ENCODE assay signal across 17 mouse cellular contexts in the genomic region with DNA sequence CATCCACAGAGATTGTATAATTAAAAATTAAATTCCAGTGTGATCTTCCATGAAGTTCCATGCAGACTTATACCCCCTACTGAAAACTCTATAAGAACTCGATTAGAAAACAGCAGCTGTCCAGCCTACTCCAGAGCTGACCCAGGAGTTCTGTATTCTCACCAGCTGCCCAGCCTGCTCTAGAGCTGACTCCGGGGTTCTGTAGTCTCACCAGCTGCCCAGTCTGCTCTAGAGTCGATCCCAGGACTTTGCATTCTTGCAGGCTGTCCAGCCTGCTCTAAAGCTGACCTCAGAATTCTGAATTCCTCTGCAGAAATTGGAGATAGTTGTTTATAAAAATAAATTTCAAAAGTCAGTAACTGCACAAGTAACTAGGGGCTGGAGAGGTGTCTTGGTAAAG. TPM values are rescaled to one million over a fixed set of nuclear protein-coding genes. Genes with fewer than 3 reads are reported as not detected.
DNase-seq lines count a peak whose midpoint lies in the region; ATAC-seq and TF ChIP-seq lines count a peak whose summit lies in the region.
"Had no signal": no experiment of that assay in that cellular context is flagged by ENCODE, and none has a peak within 500 bp of the region (broad histone marks: within the 10 kb centered on the region; RNA-seq: fewer than 3 reads in every experiment).

No protein-coding gene starts in this region.

- no peaks in the 10 kb centered on the region; the same call in 1 of the 2 replicates for H3K27me3 ChIP-seq in heart, embryonic 14.5 days (ENCODE audit: control insufficient read depth, insufficient read depth, low read length)
- no peaks in the 10 kb centered on the region for H3K27me3 ChIP-seq in liver, embryonic 12.5 days (replicated peaks)
- H3K27me3 ChIP-seq in liver, postnatal 0 days (ENCODE audit: insufficient read depth, low read length), result no peaks in the 10 kb centered on the region
- no peaks in the 10 kb centered on the region for H3K27me3 ChIP-seq in intestine, embryonic 14.5 days (replicated peaks; ENCODE audit: control insufficient read depth, insufficient read depth, low read length)
- no peaks in the 10 kb centered on the region for H3K27me3 ChIP-seq in intestine, embryonic 16.5 days (replicated peaks; ENCODE audit: control insufficient read depth, insufficient read depth, low read length)
- H3K27me3 ChIP-seq: heart, embryonic 15.5 days; hindbrain, embryonic 15.5 days; neural tube, embryonic 13.5 days had no signal

- WGBS in heart, embryonic 14.5 days, result 21% methylated on average over 3 of the region's 3 CpGs
- WGBS in liver, embryonic 12.5 days (ENCODE audit: insufficient replicate concordance), result 43% methylated on average over 3 of the region's 3 CpGs
- WGBS in liver, postnatal 0 days (ENCODE audit: insufficient replicate concordance), result 35% methylated on average over 3 of the region's 3 CpGs
- WGBS in intestine, embryonic 14.5 days, result 33% methylated on average over 3 of the region's 3 CpGs
- WGBS in intestine, embryonic 16.5 days, result 23% methylated on average over 3 of the region's 3 CpGs

- ATAC-seq in heart, embryonic 14.5 days (ENCODE audit: insufficient number of reproducible peaks, insufficient read depth, low FRiP score, low read depth), result no peak
- ATAC-seq in liver, embryonic 12.5 days, result no peak
- no peak for ATAC-seq in liver, postnatal 0 days
- no peak; the same call in 1 of the 2 replicates for ATAC-seq in intestine, embryonic 14.5 days (replicated peaks; ENCODE audit: low FRiP score, low TSS enrichment, low read depth)
- peak; percentile 49 for ATAC-seq in intestine, embryonic 16.5 days

- no peaks in the 10 kb centered on the region for H3K9me3 ChIP-seq in heart, embryonic 14.5 days (ENCODE audit: control insufficient read depth, low read length)
- H3K9me3 ChIP-seq in liver, embryonic 12.5 days (replicated peaks), result no peaks in the 10 kb centered on the region
- no peaks in the 10 kb centered on the region for H3K9me3 ChIP-seq in liver, postnatal 0 days (ENCODE audit: low read length)
- no peaks in the 10 kb centered on the region for H3K9me3 ChIP-seq in intestine, embryonic 14.5 days (ENCODE audit: control insufficient read depth, low read length)
- no peaks in the 10 kb centered on the region for H3K9me3 ChIP-seq in intestine, embryonic 16.5 days (ENCODE audit: control insufficient read depth, low read length)
- H3K9me3 ChIP-seq: heart, embryonic 15.5 days; hindbrain, embryonic 15.5 days; neural tube, embryonic 13.5 days had no signal

- H3K4me2 ChIP-seq in heart, embryonic 14.5 days (ENCODE audit: low read length), result peak overlapping the region; percentile 42
- H3K4me2 ChIP-seq in liver, embryonic 12.5 days, result no peak overlapping the region
- H3K4me2 ChIP-seq in liver, postnatal 0 days (ENCODE audit: low read depth, low read length), result no peak overlapping the region
- H3K4me2 ChIP-seq in intestine, embryonic 14.5 days (ENCODE audit: low read length), result no peak overlapping the region; the same call in 1 of the 2 replicates
- H3K4me2 ChIP-seq in intestine, embryonic 16.5 days (ENCODE audit: low read depth, low read length), result no peak overlapping the region
- H3K4me2 ChIP-seq: hindbrain, embryonic 15.5 days; midbrain, embryonic 11.5 days; neural tube, embryonic 13.5 days had no signal

- no peak for TF ChIP-seq EP300 in liver, postnatal 0 days (IDR thresholded peaks at IDR 0.05; ENCODE audit: low read depth)

- no peak for TF ChIP-seq CTCF in liver, postnatal 0 days (IDR thresholded peaks at IDR 0.05; ENCODE audit: low read depth)

- DNase-seq in heart, postnatal 4 days, result no peak
- DNase-seq in liver, postnatal 0 days, result no peak
- DNase-seq in intestine, embryonic 14.5 days (ENCODE audit: low spot score), result no peak
- DNase-seq in layer of hippocampus, postnatal 25 days (ENCODE audit: extremely low spot score in 1 of 2, low spot score in 1 of 2), result no peak
- DNase-seq: cerebellum, adult 9-11 months; gastrocnemius, postnatal 25 days; spleen, adult 18-20 months; thymus, postnatal 14 days had no signal

- peaks cover 17 to 22% of the 10 kb centered on the region in 2 experiments for H3K4me1 ChIP-seq in heart, embryonic 14.5 days (ENCODE audit: control insufficient read depth in 2 of 2, insufficient read depth in 2 of 2, low read length in 2 of 2)
- H3K4me1 ChIP-seq in liver, embryonic 12.5 days, result peaks cover 21% of the 10 kb centered on the region
- peaks cover 10% of the 10 kb centered on the region for H3K4me1 ChIP-seq in liver, postnatal 0 days (ENCODE audit: insufficient read depth)
- peaks cover 19% of the 10 kb centered on the region for H3K4me1 ChIP-seq in intestine, embryonic 14.5 days (replicated peaks; ENCODE audit: control insufficient read depth, insufficient read depth, low read length)
- H3K4me1 ChIP-seq in intestine, embryonic 16.5 days (ENCODE audit: control insufficient read depth, insufficient read depth, low read length), result peaks cover 32% of the 10 kb centered on the region
- H3K4me1 ChIP-seq: hindbrain, embryonic 15.5 days had no signal

- H3K36me3 ChIP-seq in heart, embryonic 14.5 days (ENCODE audit: control insufficient read depth, insufficient read depth, low read length), result no peaks in the 10 kb centered on the region
- no peaks in the 10 kb centered on the region for H3K36me3 ChIP-seq in liver, embryonic 12.5 days
- no peaks in the 10 kb centered on the region for H3K36me3 ChIP-seq in liver, postnatal 0 days (replicated peaks; ENCODE audit: insufficient read depth, low read length)
- no peaks in the 10 kb centered on the region for H3K36me3 ChIP-seq in intestine, embryonic 14.5 days (ENCODE audit: control insufficient read depth, insufficient read depth, low read length)
- no peaks in the 10 kb centered on the region for H3K36me3 ChIP-seq in intestine, embryonic 16.5 days (ENCODE audit: control insufficient read depth, insufficient read depth, low read length)
- H3K36me3 ChIP-seq: heart, embryonic 15.5 days; hindbrain, embryonic 15.5 days; neural tube, embryonic 13.5 days had no signal

- H3K27ac ChIP-seq in heart, embryonic 14.5 days (replicated peaks in 1 of 2; ENCODE audit: control insufficient read depth in 1 of 2, insufficient read depth in 1 of 2, low read depth in 2 of 2, low read length in 2 of 2), result peak overlapping the region in 1 of 2 experiments; percentile 33; a peak in 1 of 4 replicates
- peak overlapping the region; percentile 22; the same call in 1 of the 2 replicates for H3K27ac ChIP-seq in liver, embryonic 12.5 days
- no peak overlapping the region for H3K27ac ChIP-seq in liver, postnatal 0 days (ENCODE audit: low read depth)
- H3K27ac ChIP-seq in intestine, embryonic 14.5 days (ENCODE audit: low read depth), result 0 out of 2 replicates have a peak overlapping the region, but pooled peaks have one; percentile 30
- H3K27ac ChIP-seq in intestine, embryonic 16.5 days (ENCODE audit: low read length), result 0 out of 2 replicates have a peak overlapping the region, but pooled peaks have one; percentile 62
- H3K27ac ChIP-seq: heart, embryonic 15.5 days; hindbrain, embryonic 15.5 days; macrophage; neural tube, embryonic 13.5 days had no signal

- no peak overlapping the region for H3K4me3 ChIP-seq in heart, embryonic 14.5 days (ENCODE audit: control insufficient read depth in 1 of 2, insufficient read depth in 1 of 2, low read depth in 1 of 2, low read length in 2 of 2)
- H3K4me3 ChIP-seq in liver, embryonic 12.5 days, result no peak overlapping the region
- H3K4me3 ChIP-seq in liver, postnatal 0 days (ENCODE audit: low read depth, low read length), result no peak overlapping the region
- no peak overlapping the region for H3K4me3 ChIP-seq in intestine, embryonic 14.5 days (ENCODE audit: low read depth, low read length)
- no peak overlapping the region for H3K4me3 ChIP-seq in intestine, embryonic 16.5 days (ENCODE audit: low read length)
- H3K4me3 ChIP-seq: heart, embryonic 15.5 days; hindbrain, embryonic 15.5 days; neural tube, embryonic 13.5 days had no signal

- no peak overlapping the region for H3K9ac ChIP-seq in heart, embryonic 14.5 days (ENCODE audit: low read length)
- H3K9ac ChIP-seq in liver, embryonic 12.5 days, result no peak overlapping the region
- no peak overlapping the region for H3K9ac ChIP-seq in liver, postnatal 0 days (replicated peaks)
- no peak overlapping the region for H3K9ac ChIP-seq in intestine, embryonic 14.5 days (ENCODE audit: low read length)
- no peak overlapping the region for H3K9ac ChIP-seq in intestine, embryonic 16.5 days (ENCODE audit: low read depth, low read length)
- H3K9ac ChIP-seq: heart, embryonic 15.5 days; hindbrain, embryonic 15.5 days had no signal

RNA-seq across cellular contexts. Expression of gene Ddah1, which starts 40.9 kb away (rescaled TPM):
- polyA plus RNA-seq in heart, embryonic 14.5 days (2014; fragmentation: Nextera tagmentation; extraction: Ambion mirVana), result 23.9 and 28.9 TPM in 2 replicates
- 10 to 100 TPM; 15.5 to 15.9 TPM for total RNA-seq in heart, postnatal 4 days (2021)
- polyA plus RNA-seq in liver, embryonic 12.5 days (2016; fragmentation: Nextera tagmentation; extraction: Ambion mirVana), result 31.9 and 36.4 TPM in 2 replicates
- 45.1 and 60.8 TPM in 2 replicates for polyA plus RNA-seq in liver, postnatal 0 days (2015; fragmentation: Nextera tagmentation; extraction: Ambion mirVana)
- polyA plus RNA-seq in intestine, embryonic 14.5 days (2014; fragmentation: Nextera tagmentation; extraction: Ambion mirVana), result 45.3 and 46.9 TPM in 2 replicates
- 40.5 and 44.5 TPM in 2 replicates for polyA plus RNA-seq in intestine, embryonic 16.5 days (2015; fragmentation: Nextera tagmentation; extraction: Ambion mirVana)
- total RNA-seq in layer of hippocampus, postnatal 25 days (2021), result 10 to 100 TPM; 51.2 to 54.6 TPM
- total RNA-seq: monocyte, adult 5-6 weeks had no signal
